Mouse (Mus musculus) neural tube, embryonic 13.5 days (tissue): ENCODE measurements around the gene Uba52. TPM values are rescaled to one million over a fixed set of nuclear protein-coding genes. Genes with fewer than 3 reads are reported as not detected.

ENCODE experiments used
- ATAC-seq: fragments of 200-750 bp; cut with Nextera tagmentation; 2 replicates; pipeline ENCODE4 v1.8.0; 2017; ENCODE audit warnings: low read depth, mild to moderate bottlenecking, moderate TSS enrichment, moderate library complexity
- H3K27ac ChIP-seq: fragments of 300-500 bp; sonication (generic); replicated peaks from 2 replicates; pipeline ENCODE4 v1.5.1; 2015; ENCODE audit warnings: moderate library complexity, mild to moderate bottlenecking, inconsistent platforms
- H3K27me3 ChIP-seq: fragments of 300-500 bp; sonication (generic); 2 replicates; pipeline ENCODE4 v1.6.1; 2015; ENCODE audit warnings: mild to moderate bottlenecking, inconsistent platforms
- H3K36me3 ChIP-seq: fragments of 300-500 bp; sonication (generic); 2 replicates; pipeline ENCODE4 v1.6.1; 2015; ENCODE audit warnings: mild to moderate bottlenecking, inconsistent platforms
- H3K4me1 ChIP-seq: fragments of 300-500 bp; sonication (generic); replicated peaks from 2 replicates; pipeline ENCODE4 v1.6.1; 2015; ENCODE audit warnings: inconsistent platforms
- H3K4me2 ChIP-seq: fragments of 300-500 bp; sonication (generic); 2 replicates; pipeline ENCODE4 v1.6.1; 2015; ENCODE audit warnings: inconsistent platforms, mild to moderate bottlenecking, moderate library complexity
- H3K4me3 ChIP-seq: fragments of 300-500 bp; sonication (generic); 2 replicates; pipeline ENCODE4 v1.5.1; 2015; ENCODE audit warnings: mild to moderate bottlenecking, inconsistent platforms
- H3K9ac ChIP-seq: fragments of 300-500 bp; sonication (generic); 2 replicates; pipeline ENCODE4 v1.6.1; 2015; ENCODE audit warnings: moderate library complexity, mild to moderate bottlenecking, inconsistent platforms
- H3K9me3 ChIP-seq: fragments of 300-500 bp; sonication (generic); 2 replicates; pipeline ENCODE4 v1.6.1; 2016; ENCODE audit warnings: inconsistent platforms
- WGBS: fragments of 180-500 bp; shearing (Covaris S2); methylation state at CpG from one replicate; pipeline ENCODE4 v1.1.7; 2015; 5-methylcytosine and 5-hydroxymethylcytosine counted together
- polyA plus RNA-seq: library from polyadenylated mRNA; unstranded; fragments of >200 nt; fragmentation: Nextera tagmentation; extraction: Ambion mirVana; gene quantifications from 2 replicates; pipeline ENCODE4 v1.2.1, GENCODE M21; 2015

The Uba52 gene
- polyA plus RNA-seq, 1 experiment from 2014 or later: 800 TPM

DNA sequence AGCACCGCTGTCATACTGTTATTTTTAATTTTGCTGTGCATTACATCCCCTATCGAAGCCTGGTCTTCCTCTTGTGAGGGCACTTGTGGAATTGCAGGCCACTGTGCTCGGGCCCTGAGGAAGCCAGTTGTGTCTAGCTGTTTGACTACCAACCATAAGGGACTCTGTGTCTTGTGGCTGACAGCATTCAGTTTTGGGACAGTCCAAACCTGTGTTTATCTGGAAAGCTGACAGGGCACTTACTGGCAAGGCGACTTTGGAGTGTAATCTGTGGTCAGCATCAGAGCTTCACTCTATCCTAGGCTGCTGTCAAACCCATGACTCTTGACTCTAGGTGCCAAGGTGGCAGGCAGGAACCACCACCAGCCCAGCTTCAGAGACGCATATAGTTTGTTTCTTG is 30.5 kb upstream of the Uba52 start:
- peaks cover 15% of the 10 kb centered on the region for H3K36me3 ChIP-seq
- peak overlapping the region; percentile 80; the same call in 1 of the 2 replicates for H3K9ac ChIP-seq
- no peaks in the 10 kb centered on the region for H3K9me3 ChIP-seq
- peaks cover 47% of the 10 kb centered on the region for H3K4me1 ChIP-seq
- H3K27me3 ChIP-seq: no peaks in the 10 kb centered on the region
- no peak for ATAC-seq
- peak overlapping the region; percentile 97 for H3K4me2 ChIP-seq
- 87% methylated on average over 5 of the region's 5 CpGs for WGBS
- peak overlapping the region; percentile 73 for H3K4me3 ChIP-seq
- no peak overlapping the region for H3K27ac ChIP-seq

DNA sequence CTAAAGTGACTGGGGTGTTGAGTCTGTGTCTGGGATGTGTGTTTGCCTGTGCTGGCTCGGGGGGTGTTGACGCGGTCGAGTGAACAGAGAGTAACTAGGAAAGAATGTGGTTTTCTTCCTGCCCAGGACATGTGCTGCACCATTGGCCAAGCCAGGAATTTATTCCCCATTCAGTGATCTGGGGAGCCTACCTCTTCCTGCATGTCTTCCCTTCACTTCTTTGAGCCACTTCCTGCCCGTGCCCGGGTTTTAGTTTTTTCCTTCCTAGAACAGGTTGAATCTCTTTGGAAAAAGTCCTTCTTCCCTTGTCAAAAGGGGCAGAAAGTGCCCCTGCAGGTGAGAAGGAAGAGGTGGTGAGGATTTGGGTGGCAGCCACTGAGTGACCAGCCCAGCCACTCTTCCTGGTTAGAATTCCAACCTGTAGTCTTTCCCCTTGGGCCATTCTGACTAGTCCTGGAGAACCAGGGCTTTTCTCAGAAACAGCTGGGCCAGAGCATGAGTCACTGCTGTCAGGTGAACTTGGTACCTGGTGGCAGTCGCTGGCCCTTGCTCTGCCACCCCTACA is 30.0 kb upstream of the Uba52 start:
- Histone ChIP-seq H3K4me2 (peak overlapping the region; percentile 97), H3K9me3 (no peaks in the 10 kb centered on the region), H3K4me3 (peak overlapping the region; percentile 73), H3K27ac (no peak overlapping the region), H3K9ac (peak overlapping the region; percentile 80), H3K27me3 (no peaks in the 10 kb centered on the region), H3K36me3 (peaks cover 19% of the 10 kb centered on the region), H3K4me1 (peaks cover 47% of the 10 kb centered on the region)
- no peak for ATAC-seq
- WGBS: 60% methylated on average over 7 of the region's 7 CpGs

- Histone ChIP-seq H3K4me2 (peak overlapping the region; percentile 97), H3K4me3 (peak overlapping the region; percentile 73), H3K27me3 (no peaks in the 10 kb centered on the region), H3K9ac (peak overlapping the region; percentile 80), H3K9me3 (no peaks in the 10 kb centered on the region), H3K4me1 (peaks cover 47% of the 10 kb centered on the region), H3K36me3 (peaks cover 25% of the 10 kb centered on the region), H3K27ac (peak overlapping the region; percentile 93)
- ATAC-seq: no peak
- 19% methylated on average over 4 of the region's 4 CpGs for WGBS
Observed at GRCm38 (mm10) chr8:70540013-70540506, 29.5 kb upstream of the Uba52 start.

DNA sequence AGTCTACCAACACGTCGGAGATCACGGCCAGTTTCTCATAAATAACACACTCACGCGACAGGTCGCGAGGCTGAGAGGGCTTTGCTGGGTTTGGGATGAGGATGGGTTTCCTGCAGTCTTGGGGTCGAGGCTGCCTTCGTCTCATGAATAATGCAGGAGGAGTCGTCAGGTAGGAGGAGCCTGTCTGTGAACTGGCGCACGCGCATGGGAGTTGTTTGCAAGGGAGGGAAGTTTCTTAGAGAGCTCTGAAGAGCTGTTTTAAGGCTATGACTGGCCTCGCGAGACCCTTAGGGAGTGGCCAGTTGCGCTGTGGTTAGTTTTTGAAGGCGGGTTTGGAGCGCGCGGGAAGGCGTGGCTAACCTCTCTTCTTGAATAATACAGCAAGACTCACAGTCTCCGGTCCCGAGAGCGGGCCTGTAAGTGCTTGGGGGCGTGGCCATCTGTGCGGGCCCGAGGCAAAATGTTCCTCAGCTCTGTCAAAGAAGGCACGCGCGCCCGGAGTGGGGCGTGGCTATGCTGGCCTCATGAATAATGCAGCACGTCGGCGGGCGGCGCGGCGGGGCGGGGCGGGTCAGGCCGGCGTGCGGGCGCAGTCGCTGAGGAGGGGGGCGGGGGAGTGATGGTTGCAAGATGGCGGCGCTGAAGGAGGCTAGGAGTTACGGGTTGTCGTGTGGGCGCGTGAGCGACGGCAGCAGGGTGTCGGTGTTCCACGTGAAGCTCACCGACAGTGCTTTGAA is 28.6 kb upstream of the Uba52 start, which contains the start of gene Ell:
TSS of gene Ell (plus strand) at position 381 of the 737 bp plus-strand sequence.
- H3K4me2 ChIP-seq: peak within 1 kb of the TSS; percentile 97
- H3K4me3 ChIP-seq: peak within 1 kb of the TSS; percentile 73
- H3K27me3 ChIP-seq: no peaks in the 10 kb centered on the region
- ATAC-seq: peak; percentile 90
- H3K9me3 ChIP-seq: no peaks in the 10 kb centered on the region
- H3K27ac ChIP-seq: peak within 1 kb of the TSS; percentile 93
- H3K9ac ChIP-seq: peak within 1 kb of the TSS; percentile 80
- under 1% methylated on average over 58 of the region's 58 CpGs for WGBS
- H3K36me3 ChIP-seq: peaks cover 33% of the 10 kb centered on the region
- peaks cover 45% of the 10 kb centered on the region for H3K4me1 ChIP-seq

- Histone ChIP-seq H3K4me2 (peak overlapping the region; percentile 97), H3K9me3 (no peaks in the 10 kb centered on the region), H3K27me3 (no peaks in the 10 kb centered on the region), H3K4me3 (peak overlapping the region; percentile 73), H3K9ac (peak overlapping the region; percentile 58), H3K36me3 (peaks cover 39% of the 10 kb centered on the region), H3K4me1 (peaks cover 39% of the 10 kb centered on the region), H3K27ac (peak overlapping the region; percentile 93)
- peak; percentile 81 for ATAC-seq
- WGBS: under 1% methylated on average over 32 of the region's 32 CpGs
Observed at GRCm38 (mm10) chr8:70538633-70539076, 28.1 kb upstream of the Uba52 start.

- Histone ChIP-seq H3K9ac (peak overlapping the region; percentile 9), H3K27ac (peak overlapping the region; percentile 93), H3K4me3 (peak overlapping the region; percentile 73), H3K9me3 (no peaks in the 10 kb centered on the region), H3K4me1 (peaks cover 35% of the 10 kb centered on the region), H3K4me2 (peak overlapping the region; percentile 97), H3K27me3 (no peaks in the 10 kb centered on the region), H3K36me3 (peaks cover 44% of the 10 kb centered on the region)
- peak; percentile 10 for ATAC-seq
- 14% methylated on average over 24 of the region's 24 CpGs for WGBS
Observed at GRCm38 (mm10) chr8:70538024-70538579, 27.5 kb upstream of the Uba52 start.

DNA sequence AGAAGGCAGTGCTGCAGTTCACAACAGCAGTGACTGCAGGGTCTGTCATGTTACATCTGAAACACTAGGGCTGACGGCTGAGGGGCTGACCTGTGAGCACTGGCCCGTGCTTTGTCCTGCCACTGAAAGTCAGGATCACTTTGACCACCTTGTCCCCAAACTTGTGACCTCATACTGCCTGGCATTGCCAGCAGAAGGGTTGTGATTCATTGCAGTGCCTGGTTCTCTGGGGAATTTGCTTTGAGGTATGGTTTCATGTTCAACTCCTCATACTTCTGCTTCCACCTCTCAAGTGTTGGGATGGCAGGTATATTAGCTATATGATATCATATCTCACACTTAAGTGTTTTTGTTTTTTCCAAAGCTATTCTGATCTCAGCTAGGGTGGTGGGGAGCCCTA is 25.1 kb upstream of the Uba52 start:
- no peak for ATAC-seq
- Histone ChIP-seq H3K4me1 (peaks cover 16% of the 10 kb centered on the region), H3K27me3 (no peaks in the 10 kb centered on the region), H3K4me3 (no peak overlapping the region), H3K9me3 (no peaks in the 10 kb centered on the region), H3K4me2 (no peak overlapping the region), H3K27ac (no peak overlapping the region), H3K36me3 (peaks cover 68% of the 10 kb centered on the region), H3K9ac (no peak overlapping the region)
- WGBS: 94% methylated on average over 2 of the region's 2 CpGs

DNA sequence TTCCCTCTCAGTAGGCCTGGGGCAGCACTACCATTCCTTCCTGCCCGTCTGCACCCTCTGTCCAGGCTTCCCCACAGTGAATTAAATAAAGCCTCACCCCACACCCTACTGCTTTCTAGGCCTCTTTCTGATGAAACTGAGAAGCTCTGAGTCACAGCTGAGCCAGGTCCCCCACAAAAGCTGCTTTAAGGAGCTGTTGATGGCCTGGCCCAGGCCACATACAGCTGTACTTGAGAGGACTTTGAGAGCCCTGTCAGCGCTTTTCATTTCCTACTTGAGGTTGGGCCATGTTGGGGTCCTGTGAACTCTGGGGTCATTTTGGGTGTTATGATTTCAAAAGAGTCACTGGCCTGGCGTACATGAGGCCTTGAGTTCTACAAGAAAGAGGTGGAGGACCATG is 24.6 kb upstream of the Uba52 start:
- H3K9me3 ChIP-seq: no peaks in the 10 kb centered on the region
- 92% methylated on average over 3 of the region's 3 CpGs for WGBS
- no peak overlapping the region for H3K9ac ChIP-seq
- ATAC-seq: no peak
- peaks cover 73% of the 10 kb centered on the region for H3K36me3 ChIP-seq
- no peak overlapping the region for H3K27ac ChIP-seq
- H3K4me2 ChIP-seq: no peak overlapping the region
- no peak overlapping the region for H3K4me3 ChIP-seq
- H3K27me3 ChIP-seq: no peaks in the 10 kb centered on the region
- H3K4me1 ChIP-seq: peaks cover 11% of the 10 kb centered on the region

- Histone ChIP-seq H3K4me2 (no peak overlapping the region), H3K4me1 (peaks cover 17% of the 10 kb centered on the region), H3K4me3 (no peak overlapping the region), H3K27me3 (no peaks in the 10 kb centered on the region), H3K9me3 (no peaks in the 10 kb centered on the region), H3K27ac (no peak overlapping the region), H3K36me3 (peaks cover 82% of the 10 kb centered on the region), H3K9ac (no peak overlapping the region)
- no peak for ATAC-seq
- WGBS: 92% methylated on average over 12 of the region's 12 CpGs
Observed at GRCm38 (mm10) chr8:70534281-70534680, 23.7 kb upstream of the Uba52 start.

- H3K36me3 ChIP-seq: peaks cover 60% of the 10 kb centered on the region
- H3K27me3 ChIP-seq: no peaks in the 10 kb centered on the region
- ATAC-seq: no peak
- peaks cover 35% of the 10 kb centered on the region for H3K4me1 ChIP-seq
- H3K4me2 ChIP-seq: no peak overlapping the region
- no peaks in the 10 kb centered on the region for H3K9me3 ChIP-seq
- 97% methylated on average over 2 of the region's 2 CpGs for WGBS
- H3K4me3 ChIP-seq: no peak overlapping the region
- no peak overlapping the region for H3K27ac ChIP-seq
- H3K9ac ChIP-seq: no peak overlapping the region
Observed at GRCm38 (mm10) chr8:70530314-70530713, 19.7 kb upstream of the Uba52 start.

GRCm38 (mm10) chr8:70529741-70530161 is 19.1 kb upstream of the Uba52 start:
- 98% methylated on average over 3 of the region's 3 CpGs for WGBS
- Histone ChIP-seq H3K4me2 (no peak overlapping the region), H3K9me3 (no peaks in the 10 kb centered on the region), H3K4me1 (peaks cover 35% of the 10 kb centered on the region), H3K36me3 (peaks cover 55% of the 10 kb centered on the region), H3K27me3 (no peaks in the 10 kb centered on the region), H3K27ac (no peak overlapping the region), H3K9ac (no peak overlapping the region), H3K4me3 (no peak overlapping the region)
- no peak for ATAC-seq

- no peak overlapping the region for H3K9ac ChIP-seq
Observed at GRCm38 (mm10) chr8:70529299-70529698, 18.7 kb upstream of the Uba52 start.

More at GRCm38 (mm10) chr8:70529299-70529698, 18.7 kb upstream of the Uba52 start:
- peaks cover 35% of the 10 kb centered on the region for H3K4me1 ChIP-seq
- H3K36me3 ChIP-seq: peaks cover 50% of the 10 kb centered on the region
- WGBS: 79% methylated on average over 5 of the region's 5 CpGs
- H3K4me2 ChIP-seq: no peak overlapping the region
- H3K4me3 ChIP-seq: no peak overlapping the region
- no peaks in the 10 kb centered on the region for H3K9me3 ChIP-seq
- no peak for ATAC-seq
- H3K27ac ChIP-seq: no peak overlapping the region
- no peaks in the 10 kb centered on the region for H3K27me3 ChIP-seq
